Mouse (Mus musculus): ENCODE results near the gene Cox15. TPM values are rescaled to one million over a fixed set of nuclear protein-coding genes. Genes with fewer than 3 reads are reported as not detected.

Cox15 gene
- polyA plus RNA-seq, 1 experiment, result 2.6 TPM

DNA sequence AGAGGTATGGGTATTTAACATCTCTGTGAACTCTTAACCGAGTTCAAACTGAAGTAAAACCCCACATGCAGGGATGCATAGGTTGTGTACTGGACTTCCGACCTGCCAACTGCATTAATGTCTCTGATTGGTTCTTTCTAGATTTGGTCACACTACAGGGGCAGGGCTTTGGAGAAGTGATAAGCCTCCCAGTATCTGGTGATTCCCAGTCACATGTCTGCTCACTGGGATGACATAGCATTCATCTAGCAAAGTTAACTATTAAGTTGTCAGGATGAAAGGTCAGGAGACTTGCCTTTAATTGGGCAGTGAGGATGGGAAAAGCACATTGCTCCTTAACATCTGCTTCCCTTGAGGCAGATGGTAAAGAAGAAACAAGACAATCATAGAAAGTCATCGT lies 29.2 kb upstream of the Cox15 start, which contains the start of gene Abcc2:
Abcc2 (plus strand) TSS at position 213 of the 400 bp plus-strand sequence.
- no peaks in the 10 kb centered on the region for H3K9me3 ChIP-seq
- no peak within 1 kb of the TSS for H3K4me3 ChIP-seq (replicated peaks)
- no peak for TF ChIP-seq FLI1 (IDR thresholded peaks at IDR 0.05; ENCODE audit: low read length)
- no peak for TF ChIP-seq GATA1 (IDR thresholded peaks at IDR 0.05; ENCODE audit: borderline replicate concordance, low read length)
- no peaks in the 10 kb centered on the region for H3K36me3 ChIP-seq (replicated peaks; ENCODE audit: low read length)
- no peaks in the 10 kb centered on the region for H3K27me3 ChIP-seq (replicated peaks)
- H3K4me1 ChIP-seq, result peaks cover 19% of the 10 kb centered on the region

DNA sequence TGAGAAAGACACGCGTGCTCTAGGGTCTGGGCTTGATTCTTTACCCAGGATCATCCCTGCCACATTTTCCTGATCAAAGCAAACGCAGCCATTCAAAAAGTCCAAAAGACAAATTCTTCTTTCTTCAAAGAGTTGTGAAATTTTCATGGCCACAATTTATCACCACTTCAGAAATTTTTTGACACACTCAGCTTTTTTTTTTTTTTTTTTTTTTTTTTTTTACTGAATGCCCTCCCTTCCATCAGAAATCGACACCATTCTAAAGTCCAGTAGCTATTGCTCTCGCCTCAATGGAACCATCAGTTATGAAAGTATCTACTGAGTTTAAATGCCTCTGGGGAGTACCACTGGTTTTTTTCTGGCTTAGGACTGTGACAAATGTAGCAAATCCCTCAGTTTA lies 27.6 kb upstream of the Cox15 start:
- no peaks in the 10 kb centered on the region for H3K27me3 ChIP-seq (replicated peaks)
- no peak overlapping the region for H3K4me3 ChIP-seq (replicated peaks)
- no peaks in the 10 kb centered on the region for H3K36me3 ChIP-seq (replicated peaks; ENCODE audit: low read length)
- no peaks in the 10 kb centered on the region for H3K9me3 ChIP-seq
- TF ChIP-seq FLI1 (IDR thresholded peaks at IDR 0.05; ENCODE audit: low read length) (no peak), GATA1 (IDR thresholded peaks at IDR 0.05; ENCODE audit: borderline replicate concordance, low read length) (no peak)
- H3K4me1 ChIP-seq, result peaks cover 15% of the 10 kb centered on the region

DNA sequence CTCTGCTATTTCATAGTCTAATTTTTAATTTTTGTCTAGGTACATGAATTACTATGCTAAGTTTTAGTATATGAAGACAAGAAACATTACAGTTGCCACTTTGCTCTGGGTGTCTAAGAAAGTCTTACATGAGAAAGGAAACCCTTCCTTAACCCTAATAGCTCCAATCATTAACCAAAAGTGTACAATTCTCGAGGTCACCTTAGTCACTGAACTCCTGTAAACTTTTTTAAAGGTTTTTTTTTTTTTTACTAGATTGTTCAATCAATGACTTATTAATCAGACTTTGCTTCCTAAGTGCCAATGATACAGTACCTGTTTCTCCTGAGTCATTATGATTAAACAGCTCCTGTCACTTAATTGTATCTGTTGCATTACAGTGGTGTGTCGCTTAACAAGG lies 24.5 kb upstream of the Cox15 start:
- H3K27me3 ChIP-seq (replicated peaks), result no peaks in the 10 kb centered on the region
- no peak overlapping the region for H3K4me3 ChIP-seq (replicated peaks)
- TF ChIP-seq FLI1 (IDR thresholded peaks at IDR 0.05; ENCODE audit: low read length) (no peak), GATA1 (IDR thresholded peaks at IDR 0.05; ENCODE audit: borderline replicate concordance, low read length) (no peak)
- H3K36me3 ChIP-seq (replicated peaks; ENCODE audit: low read length), result no peaks in the 10 kb centered on the region
- H3K4me1 ChIP-seq, result peaks cover 11% of the 10 kb centered on the region
- no peaks in the 10 kb centered on the region for H3K9me3 ChIP-seq

DNA sequence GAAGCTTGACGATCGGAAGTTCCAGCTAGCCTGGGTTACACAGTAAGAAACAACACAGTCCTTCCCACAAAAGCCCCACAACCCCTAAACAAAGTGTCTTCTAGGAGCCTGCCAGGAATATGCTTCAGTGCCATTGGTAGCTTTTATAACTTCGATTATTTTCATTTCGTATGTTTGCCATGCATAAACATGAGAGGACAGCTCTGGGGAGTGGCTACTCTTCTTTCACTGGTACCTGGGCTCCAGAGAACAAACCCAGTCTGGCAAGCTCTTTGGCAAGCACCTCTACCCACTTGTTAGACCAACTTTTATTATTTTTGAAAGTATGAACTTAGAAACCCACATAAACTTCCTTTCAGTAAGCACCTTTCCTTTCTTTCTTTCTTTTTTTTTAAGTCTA lies 23.8 kb upstream of the Cox15 start:
- H3K4me1 ChIP-seq, result peaks cover 8% of the 10 kb centered on the region
- no peaks in the 10 kb centered on the region for H3K9me3 ChIP-seq
- no peaks in the 10 kb centered on the region for H3K27me3 ChIP-seq (replicated peaks)
- no peak overlapping the region for H3K4me3 ChIP-seq (replicated peaks)
- TF ChIP-seq FLI1 (IDR thresholded peaks at IDR 0.05; ENCODE audit: low read length), result no peak
- TF ChIP-seq GATA1 (IDR thresholded peaks at IDR 0.05; ENCODE audit: borderline replicate concordance, low read length), result no peak
- no peaks in the 10 kb centered on the region for H3K36me3 ChIP-seq (replicated peaks; ENCODE audit: low read length)

DNA sequence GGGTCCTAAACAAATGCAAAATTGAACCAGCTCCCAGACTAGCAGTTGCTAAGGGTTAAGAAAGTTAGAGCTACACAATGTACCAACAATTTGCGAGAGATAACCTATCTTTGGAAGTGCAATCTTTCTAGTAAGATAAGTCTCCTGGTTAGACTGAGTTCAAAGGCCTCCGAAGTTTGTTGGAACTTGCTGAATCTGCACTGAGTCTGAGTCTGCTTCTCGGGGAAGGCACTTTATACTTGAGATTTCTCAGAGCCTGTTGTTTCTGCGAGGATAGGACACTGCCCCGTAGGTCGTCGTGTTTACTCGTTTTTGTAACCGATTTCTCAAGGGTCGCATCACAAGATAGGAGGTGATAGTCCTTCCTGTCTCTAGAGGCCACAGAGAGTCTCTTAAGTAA lies 22.6 kb upstream of the Cox15 start:
- H3K36me3 ChIP-seq (replicated peaks; ENCODE audit: low read length), result no peaks in the 10 kb centered on the region
- H3K4me3 ChIP-seq (replicated peaks), result no peak overlapping the region
- peaks cover 14% of the 10 kb centered on the region for H3K4me1 ChIP-seq
- H3K27me3 ChIP-seq (replicated peaks), result no peaks in the 10 kb centered on the region
- TF ChIP-seq GATA1 (IDR thresholded peaks at IDR 0.05; ENCODE audit: borderline replicate concordance, low read length) (no peak), FLI1 (IDR thresholded peaks at IDR 0.05; ENCODE audit: low read length) (no peak)
- H3K9me3 ChIP-seq, result no peaks in the 10 kb centered on the region

DNA sequence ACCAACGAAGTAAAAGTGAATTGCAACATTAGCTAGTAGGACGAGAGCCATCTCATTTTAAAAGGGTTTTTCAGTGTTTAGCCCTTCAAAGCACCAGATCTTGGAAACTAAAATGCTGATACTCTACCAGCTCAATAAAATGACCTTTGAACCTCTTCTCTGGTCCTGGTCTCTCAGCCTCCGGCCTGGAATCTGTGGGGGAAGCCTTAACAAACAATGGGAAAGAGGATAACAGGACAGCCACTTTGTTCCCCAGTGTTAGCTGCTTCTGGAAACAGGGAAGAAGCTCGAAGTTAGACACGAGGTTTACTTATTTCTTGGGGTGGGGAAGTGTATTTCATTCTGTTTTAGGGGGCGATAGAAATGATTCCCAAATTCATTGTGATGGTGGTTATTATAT lies 19.5 kb upstream of the Cox15 start:
- H3K27me3 ChIP-seq (replicated peaks), result no peaks in the 10 kb centered on the region
- TF ChIP-seq FLI1 (IDR thresholded peaks at IDR 0.05; ENCODE audit: low read length) (no peak), GATA1 (IDR thresholded peaks at IDR 0.05; ENCODE audit: borderline replicate concordance, low read length) (no peak)
- no peaks in the 10 kb centered on the region for H3K9me3 ChIP-seq
- peaks cover 14% of the 10 kb centered on the region for H3K4me1 ChIP-seq
- H3K36me3 ChIP-seq (replicated peaks; ENCODE audit: low read length), result peaks cover 27% of the 10 kb centered on the region
- no peak overlapping the region for H3K4me3 ChIP-seq (replicated peaks)

DNA sequence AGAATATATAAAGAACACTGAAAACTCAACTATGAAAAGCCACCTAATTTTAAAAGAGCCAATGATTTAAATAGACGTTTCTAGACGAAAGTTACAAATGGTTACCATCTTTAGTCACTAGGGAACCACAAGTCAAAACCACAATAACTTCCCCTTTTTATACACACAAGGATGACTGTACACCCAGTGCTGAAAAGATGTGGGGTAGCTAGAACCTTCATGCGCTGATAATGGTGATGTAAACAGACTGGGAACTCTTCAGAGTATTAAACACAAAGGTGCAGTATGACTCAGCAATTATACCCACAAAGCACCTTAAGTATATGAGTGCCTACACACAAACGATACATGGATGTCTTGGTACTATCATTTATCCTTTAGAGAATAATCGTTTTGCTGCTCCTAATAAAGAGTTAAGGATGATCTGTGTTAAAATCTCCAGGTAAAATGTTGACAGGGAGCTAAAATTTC lies 18.7 kb upstream of the Cox15 start:
- no peaks in the 10 kb centered on the region for H3K27me3 ChIP-seq (replicated peaks)
- H3K4me3 ChIP-seq (replicated peaks), result peak overlapping the region; percentile 33
- H3K4me1 ChIP-seq, result peaks cover 14% of the 10 kb centered on the region
- TF ChIP-seq FLI1 (IDR thresholded peaks at IDR 0.05; ENCODE audit: low read length) (no peak), GATA1 (IDR thresholded peaks at IDR 0.05; ENCODE audit: borderline replicate concordance, low read length) (no peak)
- no peaks in the 10 kb centered on the region for H3K9me3 ChIP-seq
- H3K36me3 ChIP-seq (replicated peaks; ENCODE audit: low read length), result peaks cover 28% of the 10 kb centered on the region

DNA sequence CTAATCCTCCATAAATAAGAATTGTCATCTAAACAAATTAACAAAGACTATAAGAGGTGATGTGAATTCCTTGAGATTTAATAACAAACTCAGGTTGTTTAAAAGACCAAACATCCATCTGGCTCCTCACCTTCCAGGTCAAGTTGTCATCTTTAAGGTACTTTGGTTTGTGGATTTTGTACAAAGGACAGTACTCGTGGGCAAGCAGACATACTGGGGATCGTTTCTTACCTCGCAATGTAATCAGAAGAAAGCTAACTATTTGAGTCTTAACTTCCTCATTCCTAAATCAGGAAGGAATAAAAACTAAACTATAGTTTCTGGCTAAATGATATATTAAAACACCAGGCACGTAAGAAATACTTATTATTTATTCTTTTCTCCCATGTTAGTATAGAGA lies 17.8 kb upstream of the Cox15 start:
- no peaks in the 10 kb centered on the region for H3K27me3 ChIP-seq (replicated peaks)
- TF ChIP-seq FLI1 (IDR thresholded peaks at IDR 0.05; ENCODE audit: low read length) (no peak), GATA1 (IDR thresholded peaks at IDR 0.05; ENCODE audit: borderline replicate concordance, low read length) (no peak)
- H3K4me3 ChIP-seq (replicated peaks), result no peak overlapping the region
- H3K9me3 ChIP-seq, result no peaks in the 10 kb centered on the region
- peaks cover 16% of the 10 kb centered on the region for H3K4me1 ChIP-seq
- H3K36me3 ChIP-seq (replicated peaks; ENCODE audit: low read length), result peaks cover 30% of the 10 kb centered on the region

DNA sequence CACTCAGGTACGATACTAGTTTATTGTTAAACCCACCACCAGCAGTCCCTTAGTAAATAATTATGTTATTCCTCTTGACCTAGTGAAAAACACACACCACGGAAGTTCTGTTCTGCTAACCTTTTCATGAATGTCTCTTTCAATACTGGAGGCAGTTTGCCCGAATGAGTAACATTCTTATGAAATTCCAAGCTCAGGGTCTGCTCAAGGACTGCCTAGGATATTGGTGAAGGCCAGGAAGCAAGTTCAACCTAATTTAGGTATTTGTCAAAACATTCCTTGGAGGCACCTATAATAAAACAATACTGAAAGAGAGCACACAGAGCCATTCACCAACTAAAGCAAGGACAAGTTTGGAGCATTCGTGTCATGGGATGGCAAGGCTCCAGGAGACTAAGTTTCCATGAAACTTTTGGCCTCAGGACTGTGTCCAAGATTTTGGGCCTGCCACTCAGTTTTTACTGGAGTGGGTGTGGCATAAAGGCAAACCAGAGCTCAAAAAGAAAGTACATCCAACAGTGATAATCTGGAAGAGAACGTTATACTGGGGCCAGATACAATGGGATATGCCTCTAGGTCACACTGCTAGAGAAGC lies 16.7 kb upstream of the Cox15 start:
- no peak overlapping the region for H3K4me3 ChIP-seq (replicated peaks)
- no peak for TF ChIP-seq GATA1 (IDR thresholded peaks at IDR 0.05; ENCODE audit: borderline replicate concordance, low read length)
- no peak for TF ChIP-seq FLI1 (IDR thresholded peaks at IDR 0.05; ENCODE audit: low read length)
- H3K27me3 ChIP-seq (replicated peaks), result no peaks in the 10 kb centered on the region
- peaks cover 14% of the 10 kb centered on the region for H3K4me1 ChIP-seq
- H3K36me3 ChIP-seq (replicated peaks; ENCODE audit: low read length), result peaks cover 35% of the 10 kb centered on the region
- H3K9me3 ChIP-seq, result no peaks in the 10 kb centered on the region

DNA sequence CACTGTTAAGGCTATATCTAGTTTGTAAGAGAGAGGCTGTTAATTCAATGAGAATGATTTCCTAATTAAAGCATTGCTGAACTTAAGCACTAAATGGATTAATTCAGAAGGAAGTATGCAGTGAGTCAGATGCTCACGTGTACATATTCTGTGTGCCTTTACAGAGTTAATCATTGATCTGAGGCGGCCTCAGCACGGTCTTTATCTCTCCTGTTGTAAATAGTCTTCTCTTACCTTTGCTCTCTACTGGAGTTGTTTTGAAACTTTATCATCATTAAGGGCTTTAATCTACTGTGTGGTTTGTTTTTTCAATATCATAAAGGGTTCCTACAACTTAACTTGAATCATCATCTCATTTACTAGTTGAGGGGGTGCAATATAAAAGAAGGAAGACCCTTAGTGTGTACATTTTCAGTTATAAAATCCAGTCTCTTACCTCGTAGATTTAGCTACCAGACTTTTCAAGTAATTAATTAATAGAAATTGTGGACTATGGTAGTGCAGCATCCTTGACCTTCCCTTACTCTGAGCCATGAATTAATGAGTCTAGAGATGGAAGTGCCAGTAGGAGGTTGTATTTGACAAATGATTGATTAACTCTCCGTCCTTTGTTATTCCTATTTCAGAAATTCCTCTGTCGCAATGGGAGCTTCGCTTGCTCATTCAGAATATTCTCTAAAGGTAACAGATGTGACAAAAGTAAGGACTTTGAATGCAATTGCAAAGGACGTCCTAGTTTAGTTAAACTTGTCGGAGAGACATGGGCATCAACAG lies 14.9 kb upstream of the Cox15 start:
- Histone ChIP-seq H3K9me3 (no peaks in the 10 kb centered on the region), H3K27me3 (replicated peaks) (no peaks in the 10 kb centered on the region), H3K4me1 (peaks cover 12% of the 10 kb centered on the region), H3K36me3 (replicated peaks; ENCODE audit: low read length) (peaks cover 38% of the 10 kb centered on the region), H3K4me3 (replicated peaks) (no peak overlapping the region)
- no peak for TF ChIP-seq FLI1 (IDR thresholded peaks at IDR 0.05; ENCODE audit: low read length)
- TF ChIP-seq GATA1 (IDR thresholded peaks at IDR 0.05; ENCODE audit: borderline replicate concordance, low read length), result no peak

Data from megakaryocyte, embryonic 14.5 days (primary cell).